Mouse (Mus musculus) heart, postnatal 25 days (tissue): ENCODE results near the gene Adgrv1. TPM values are rescaled to one million over a fixed set of nuclear protein-coding genes. Genes with fewer than 3 reads are reported as not detected.

Source experiments
- DNase-seq: peaks from one replicate; pipeline ENCODE4 v3.0.0; 2022; ENCODE audit warnings: low spot score
- intact Hi-C: fragments of 180-260 bp; cut with DNase I; formaldehyde crosslinking; loops from one replicate; pipeline ENCODE4 v1.15.1; 2025
- total RNA-seq, 2 experiments: library from RNA; stranded (reverse); gene quantifications; 2 replicates each; pipeline ENCODE4 v1.2.3; 2021

The Adgrv1 gene
- total RNA-seq, 2 experiments from 2014 or later = 0.13 to 0.17 TPM

GRCm38 (mm10) chr13:81357215-81357614 lies 275.7 kb downstream of the Adgrv1 start:
- intact Hi-C loops = loop anchor here (2.0 kb wide), 1 partner anchor 40 kb away; no protein-coding TSS in a partner anchor
- DNase-seq = no peak

DNA sequence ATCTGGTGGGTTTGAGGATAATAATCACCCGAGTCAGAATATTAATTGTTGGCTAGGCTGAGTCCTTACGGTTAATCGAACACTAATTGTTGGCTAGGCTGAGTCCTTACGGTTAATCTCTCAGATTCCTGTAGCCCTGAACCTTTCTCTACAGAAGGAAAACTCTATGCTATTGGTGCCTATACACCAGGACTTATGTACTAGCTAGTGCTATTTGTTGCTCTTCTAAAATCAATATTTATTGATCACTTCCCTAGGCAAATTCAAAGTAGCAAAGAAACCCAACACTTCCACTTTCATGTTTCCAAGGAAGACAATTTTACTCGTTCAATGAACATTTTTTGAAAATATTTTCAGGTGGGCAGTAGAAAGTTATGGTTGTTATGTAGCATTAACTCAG lies 278.4 kb downstream of the Adgrv1 start:
- intact Hi-C loops = no loop called here
- no peak for DNase-seq

- intact Hi-C loops = no loop called here
- DNase-seq = peak; percentile 61
These were observed 280.7 kb downstream of the Adgrv1 start for GRCm38 (mm10) chr13:81352296-81352695.

GRCm38 (mm10) chr13:81351462-81352155 lies 281.3 kb downstream of the Adgrv1 start:
- DNase-seq = peak; percentile 15
- intact Hi-C loops = no loop called here

GRCm38 (mm10) chr13:81347261-81347980 lies 285.5 kb downstream of the Adgrv1 start:
- intact Hi-C loops = no loop called here

GRCm38 (mm10) chr13:81342987-81343596 lies 289.9 kb downstream of the Adgrv1 start:
- DNase-seq = no peak
- intact Hi-C loops = no loop called here

More at GRCm38 (mm10) chr13:81347261-81347980, 285.5 kb downstream of the Adgrv1 start:
- no peak for DNase-seq

DNA sequence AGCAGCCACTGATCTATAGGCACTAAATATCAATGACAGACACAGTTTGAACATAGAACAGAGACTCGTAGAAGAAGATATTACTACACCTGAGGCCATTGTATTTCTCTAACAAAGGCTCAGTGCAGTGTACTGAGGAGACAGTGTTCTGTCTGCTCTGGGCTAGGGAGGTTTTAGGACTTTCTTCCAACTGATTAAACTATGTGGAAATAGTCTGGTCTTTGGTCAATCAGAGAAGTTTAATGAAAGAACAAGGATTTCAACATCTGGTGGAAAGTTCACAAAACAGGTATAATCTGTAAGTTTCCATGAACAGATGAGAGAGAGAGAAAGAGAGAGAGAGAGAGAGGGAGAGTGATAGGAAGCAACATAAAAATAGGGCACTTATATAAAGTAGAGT lies 297.7 kb downstream of the Adgrv1 start:
- intact Hi-C loops = no loop called here
- DNase-seq = no peak

- no peak for DNase-seq
- intact Hi-C loops = no loop called here
These were observed 300.9 kb downstream of the Adgrv1 start for GRCm38 (mm10) chr13:81332018-81332417.

DNA sequence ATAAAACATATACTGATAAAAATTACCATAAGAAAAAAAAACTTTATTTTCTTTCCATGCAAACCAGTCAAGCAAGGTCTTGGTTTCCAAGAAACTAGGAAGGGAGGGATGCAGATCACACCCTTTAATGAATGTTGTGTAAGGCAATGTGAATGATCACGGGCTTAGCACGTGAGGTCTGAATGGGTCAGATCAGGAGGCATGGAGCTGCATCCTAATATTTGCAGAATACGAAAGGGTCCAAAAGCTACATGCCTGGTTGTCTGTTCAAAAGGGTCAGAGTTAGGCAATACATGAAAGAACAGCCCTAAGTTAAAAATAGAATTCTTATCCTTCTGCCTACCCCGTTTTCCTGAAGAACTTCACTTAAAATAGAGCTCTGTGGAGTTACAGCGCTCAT lies 303.2 kb downstream of the Adgrv1 start:
- intact Hi-C loops = no loop called here
- DNase-seq = no peak

- intact Hi-C loops = no loop called here
- DNase-seq = no peak
These were observed 304.8 kb downstream of the Adgrv1 start for GRCm38 (mm10) chr13:81328181-81328580.

- DNase-seq = no peak
- intact Hi-C loops = no loop called here
These were observed 307.2 kb downstream of the Adgrv1 start for GRCm38 (mm10) chr13:81325606-81326215.

DNA sequence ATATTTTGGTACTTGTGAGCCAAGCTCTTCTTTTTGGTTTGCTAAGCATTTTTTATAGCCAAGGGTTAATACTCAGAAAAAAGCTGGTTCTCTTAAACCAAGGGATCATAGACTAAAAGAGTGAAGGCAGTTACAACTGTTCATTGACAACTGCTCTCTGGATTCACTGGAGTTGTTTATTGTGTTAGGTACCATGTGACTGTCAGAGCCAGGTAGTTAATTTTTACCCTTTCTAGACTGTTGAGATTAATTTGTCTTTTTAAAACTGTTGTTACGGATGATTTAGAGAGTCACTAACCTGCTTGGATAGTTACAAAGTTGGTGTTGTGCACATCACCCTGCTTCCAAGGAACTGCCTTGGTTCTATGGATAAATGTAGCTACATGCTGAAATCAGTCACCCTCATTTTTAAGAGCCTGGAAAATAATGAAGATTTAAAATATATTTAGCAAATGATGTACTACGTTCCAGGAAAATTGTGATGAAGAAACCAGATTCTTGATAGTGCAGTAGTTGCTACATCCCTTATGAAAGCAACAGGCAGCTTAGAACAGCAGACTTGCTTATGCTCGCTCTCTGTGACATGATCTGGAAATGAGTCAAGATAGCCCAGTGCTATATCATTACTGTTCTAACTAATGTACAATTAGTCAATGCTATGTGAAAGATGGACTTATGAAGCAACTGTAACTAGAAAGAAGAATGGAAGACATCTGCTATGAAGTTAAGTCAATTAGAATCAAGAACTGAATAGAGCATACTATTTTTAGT lies 309.2 kb downstream of the Adgrv1 start:
- intact Hi-C loops = no loop called here

GRCm38 (mm10) chr13:81316581-81316980 lies 316.4 kb downstream of the Adgrv1 start:
- no peak for DNase-seq
- intact Hi-C loops = loop anchor here (2.0 to 5.0 kb wide), 3 partner anchors 40 to 454 kb away; partner anchors contain the start of gene Arrdc3

More for the DNA sequence above, 309.2 kb downstream of the Adgrv1 start:
- no peak for DNase-seq

- intact Hi-C loops = loop anchor here (5.0 kb wide), 2 partner anchors 432 to 452 kb away; partner anchors contain the start of gene Arrdc3
- no peak for DNase-seq
These were observed 318.4 kb downstream of the Adgrv1 start for GRCm38 (mm10) chr13:81314306-81315120.

GRCm38 (mm10) chr13:81312148-81312547 lies 320.8 kb downstream of the Adgrv1 start:
- intact Hi-C loops = no loop called here
- no peak for DNase-seq

DNA sequence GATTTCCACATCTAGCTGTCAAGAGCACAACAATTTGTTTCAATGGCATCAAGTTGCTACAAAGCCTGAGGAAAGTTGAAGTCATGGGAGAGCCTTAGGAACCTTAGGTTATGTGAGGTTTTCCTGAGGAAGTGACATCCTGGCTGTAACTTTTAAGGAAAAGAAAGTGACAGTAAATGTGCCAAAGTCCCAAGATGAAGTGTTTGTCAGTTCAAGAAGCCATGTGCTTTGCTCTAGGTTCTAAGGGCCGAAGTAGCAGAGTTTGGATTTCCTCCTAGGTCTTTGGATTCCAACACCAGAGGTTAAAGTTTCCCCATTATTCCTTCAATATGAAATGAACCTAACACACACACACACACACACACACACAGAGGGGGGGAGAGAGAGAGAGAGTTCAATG lies 332.1 kb downstream of the Adgrv1 start:
- DNase-seq = no peak
- intact Hi-C loops = no loop called here

DNA sequence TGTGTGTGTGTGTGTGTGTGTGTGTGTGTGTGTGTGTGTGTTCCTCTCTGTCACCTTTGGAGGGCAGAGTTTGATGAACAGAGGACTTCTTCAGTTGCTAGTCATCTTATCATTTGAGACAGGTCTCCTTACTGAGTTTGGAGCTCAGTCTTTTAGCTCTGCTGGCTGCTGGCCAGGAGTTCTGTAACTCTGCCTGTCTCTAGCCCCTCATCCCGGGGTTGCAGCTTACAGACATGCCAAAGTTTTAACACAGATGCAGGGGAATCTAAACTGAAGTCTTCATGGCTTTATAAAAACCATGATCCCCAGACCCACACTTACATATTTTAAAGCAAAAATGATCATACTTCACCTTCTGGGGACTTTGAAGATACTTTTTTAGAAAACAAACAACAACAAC lies 338.8 kb downstream of the Adgrv1 start:
- DNase-seq = no peak
- intact Hi-C loops = no loop called here

GRCm38 (mm10) chr13:81282193-81282592 lies 350.8 kb downstream of the Adgrv1 start:
- DNase-seq = no peak
- intact Hi-C loops = no loop called here
